Mouse (Mus musculus): ENCODE results near the gene Btn1a1.

DNA sequence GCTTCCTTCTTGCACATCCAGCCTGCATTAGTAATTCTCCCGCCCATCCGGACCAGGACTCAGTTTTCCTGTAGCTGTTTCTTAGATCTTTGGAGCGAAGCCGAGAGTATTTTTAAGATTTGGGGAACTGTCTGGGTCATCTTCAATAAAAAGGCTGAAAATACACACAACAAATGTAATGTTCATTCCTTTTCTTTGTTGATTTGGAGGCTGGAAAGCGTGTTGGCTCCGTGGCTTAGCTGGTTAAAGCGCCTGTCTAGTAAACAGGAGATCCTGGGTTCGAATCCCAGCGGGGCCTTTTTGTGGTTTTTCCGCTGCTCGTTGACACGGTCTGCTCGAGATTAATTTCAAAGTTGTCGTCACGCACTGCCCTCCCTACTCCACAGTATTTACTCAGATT is 15.3 kb downstream of the Btn1a1 start:
- TF ChIP-seq CTCF (IDR thresholded peaks at IDR 0.05; ENCODE audit: extremely low read depth, insufficient read depth, low read length) (no peak), POLR2A (IDR thresholded peaks at IDR 0.05; ENCODE audit: extremely low read depth, insufficient read depth, low read length) (no peak)

All from cortical plate, adult 2 months (tissue).